Mouse (Mus musculus) G1E (cell line): ENCODE measurements around the gene Myrf. TPM values are rescaled to one million over a fixed set of nuclear protein-coding genes. Genes with fewer than 3 reads are reported as not detected.
A peak's percentile ranks its signal among the peaks of the same experiment; 100 is the strongest.

Source experiments
- ATAC-seq: 2 replicates; pipeline ENCODE4 v1.8.0; 2016; ENCODE audit warnings: mild to moderate bottlenecking; ENCODE audit not compliant: insufficient number of reproducible peaks, poor library complexity, low FRiP score, severe bottlenecking; ENCODE audit errors: extremely low read depth
- DNase-seq: peaks from one replicate; pipeline ENCODE4 v3.0.0; 2012; ENCODE audit warnings: low spot score
- H3K27me3 ChIP-seq: 2 replicates; pipeline ENCODE4 v1.6.1; 2012; ENCODE audit warnings: mild to moderate bottlenecking, low read length, inconsistent platforms; ENCODE audit not compliant: insufficient read depth
- H3K36me3 ChIP-seq: replicated peaks from 2 replicates; pipeline ENCODE3; 2012; ENCODE audit warnings: mild to moderate bottlenecking, inconsistent platforms
- H3K4me1 ChIP-seq: 2 replicates; pipeline ENCODE4 v1.6.1; 2012; ENCODE audit warnings: low read depth, low read length, inconsistent platforms, mixed read lengths; ENCODE audit not compliant: insufficient read depth
- H3K4me3 ChIP-seq: 2 replicates; pipeline ENCODE4 v1.5.1; 2012; ENCODE audit warnings: low read depth, mild to moderate bottlenecking, inconsistent platforms, low read length, moderate library complexity, mixed read lengths
- H3K9me3 ChIP-seq: replicated peaks from 2 replicates; pipeline ENCODE4 v1.6.1; 2012; ENCODE audit warnings: inconsistent platforms
- CTCF ChIP-seq: IDR thresholded peaks from 2 replicates; pipeline ENCODE4 v1.5.1; 2012; ENCODE audit warnings: low read depth, low read length, inconsistent platforms, mixed read lengths
- GATA1 ChIP-seq: IDR thresholded peaks from 2 replicates; pipeline ENCODE4 v1.6.1; 2012; ENCODE audit warnings: borderline replicate concordance, low read length, inconsistent platforms, mixed read lengths
- GATA2 ChIP-seq: IDR thresholded peaks from 2 replicates; pipeline ENCODE4 v1.6.1; 2012; ENCODE audit warnings: low read depth, low read length, inconsistent platforms, borderline replicate concordance
- POLR2AphosphoS5 ChIP-seq: IDR thresholded peaks from 2 replicates; pipeline ENCODE4 v1.6.1; 2012; ENCODE audit warnings: low read depth, low read length, inconsistent platforms; ENCODE audit not compliant: insufficient replicate concordance
- TAL1 ChIP-seq: conservative IDR thresholded peaks from 2 replicates; pipeline ENCODE4 v1.6.1; 2012; ENCODE audit warnings: low read depth, low read length, inconsistent platforms, mixed read lengths
- polyA plus RNA-seq: library from polyadenylated mRNA; stranded (reverse); fragments of >175 nt; gene quantifications from 2 replicates; pipeline ENCODE4 v1.2.3, GENCODE M21; 2012
- total RNA-seq, 2 experiments: library from RNA; stranded (forward) in 1 of 2; stranded (reverse) in 1 of 2; fragments of 200-1000 nt in 1 of 2; fragments of >200 nt in 1 of 2; fragmentation: Nextera tagmentation in 1 of 2; gene quantifications; 2 replicates each; pipeline ENCODE4 v1.2.3; 2014 to 2017

The Myrf gene
- total and polyA plus RNA-seq, 3 experiments = 0.22 TPM; not detected in 2

GRCm38 (mm10) chr19:10219108-10219507 is 21.4 kb downstream of the Myrf start:
- ATAC-seq = no peak
- H3K4me1 ChIP-seq = peaks cover 14% of the 10 kb centered on the region
- H3K4me3 ChIP-seq = no peak overlapping the region
- DNase-seq = peak; percentile 59
- H3K36me3 ChIP-seq = no peaks in the 10 kb centered on the region
- no peak for TF ChIP-seq GATA1
- no peak for TF ChIP-seq POLR2AphosphoS5
- peak; percentile 52; the same call in 1 of the 2 replicates for TF ChIP-seq CTCF
- no peak for TF ChIP-seq GATA2
- no peaks in the 10 kb centered on the region for H3K9me3 ChIP-seq
- H3K27me3 ChIP-seq = peaks cover 67% of the 10 kb centered on the region

- H3K36me3 ChIP-seq = peaks cover 21% of the 10 kb centered on the region
- peaks cover 49% of the 10 kb centered on the region for H3K27me3 ChIP-seq
- ATAC-seq (no peak), DNase-seq (no peak)
- H3K9me3 ChIP-seq = no peaks in the 10 kb centered on the region
- no peak overlapping the region for H3K4me3 ChIP-seq
- H3K4me1 ChIP-seq = peaks cover 21% of the 10 kb centered on the region
- TF ChIP-seq POLR2AphosphoS5 (no peak), GATA2 (no peak), GATA1 (no peak), TAL1 (no peak)
Observed at GRCm38 (mm10) chr19:10216101-10216500, 24.4 kb downstream of the Myrf start.

DNA sequence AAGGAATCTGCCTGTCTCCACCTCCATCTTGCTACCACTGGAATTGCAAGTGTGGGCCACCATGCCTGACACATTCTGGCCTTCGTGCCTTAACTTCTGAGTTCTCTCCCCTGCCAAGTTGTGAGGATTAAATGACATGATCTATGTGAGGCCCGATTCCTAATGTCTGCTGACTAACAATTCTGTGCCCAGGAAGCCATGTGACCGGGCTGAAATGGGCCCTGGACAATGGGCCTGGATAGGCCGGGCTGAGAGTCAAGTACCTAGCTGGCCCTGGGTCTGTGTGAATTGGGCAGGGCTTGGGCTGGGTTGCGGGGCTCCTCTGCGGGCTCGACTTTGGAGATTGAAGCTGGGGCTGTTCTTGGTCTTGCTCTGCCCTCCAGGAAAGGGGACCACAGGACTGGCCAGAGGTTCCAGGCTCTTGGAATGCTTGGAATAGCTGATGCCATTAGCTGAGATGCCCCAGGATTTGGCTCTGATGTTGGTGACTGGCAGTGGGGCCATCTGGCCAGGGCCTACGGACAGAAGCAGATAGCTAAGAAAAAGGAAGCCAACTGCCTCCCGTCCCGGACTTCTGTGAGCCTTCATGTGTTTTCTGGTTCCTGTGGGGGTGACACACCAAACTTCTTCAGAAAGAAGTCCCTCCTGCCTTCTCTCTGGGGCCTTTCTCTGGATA is 26.6 kb downstream of the Myrf start:
- no peak overlapping the region for H3K4me3 ChIP-seq
- DNase-seq (no peak), ATAC-seq (no peak)
- no peaks in the 10 kb centered on the region for H3K9me3 ChIP-seq
- peaks cover 38% of the 10 kb centered on the region for H3K27me3 ChIP-seq
- peaks cover 43% of the 10 kb centered on the region for H3K36me3 ChIP-seq
- no peak for TF ChIP-seq POLR2AphosphoS5
- peaks cover 28% of the 10 kb centered on the region for H3K4me1 ChIP-seq

DNA sequence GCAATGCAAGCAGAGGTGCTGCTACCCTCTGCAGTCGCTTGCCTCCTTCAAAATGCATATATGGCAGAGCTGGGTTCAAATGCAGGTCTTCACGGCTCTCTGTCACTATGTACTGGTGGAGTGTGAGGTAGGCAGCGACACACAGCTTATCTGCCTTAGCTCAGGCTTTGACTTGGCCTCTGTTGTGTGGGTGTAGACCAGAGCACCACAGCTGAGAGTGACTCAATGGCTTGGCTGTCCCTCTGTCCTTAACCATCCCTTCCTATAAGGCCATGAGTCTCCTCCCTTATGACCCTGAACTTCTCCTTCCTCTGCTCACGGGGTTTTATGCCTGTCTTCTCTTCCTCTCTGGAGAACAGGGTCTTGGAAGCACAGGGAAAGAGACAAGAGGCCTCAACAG is 29.7 kb downstream of the Myrf start:
- Histone ChIP-seq H3K4me3 (no peak overlapping the region), H3K36me3 (peaks cover 73% of the 10 kb centered on the region)
- ATAC-seq = no peak

GRCm38 (mm10) chr19:10208851-10209250 is 31.7 kb downstream of the Myrf start:
- Histone ChIP-seq H3K4me1 (peaks cover 51% of the 10 kb centered on the region), H3K36me3 (peaks cover 83% of the 10 kb centered on the region), H3K4me3 (no peak overlapping the region), H3K9me3 (no peaks in the 10 kb centered on the region), H3K27me3 (no peaks in the 10 kb centered on the region)
- DNase-seq (no peak), ATAC-seq (no peak)
- TF ChIP-seq GATA1 (no peak), POLR2AphosphoS5 (no peak), GATA2 (no peak), TAL1 (no peak), CTCF (no peak)

More for the DNA sequence above, 29.7 kb downstream of the Myrf start:
- peaks cover 13% of the 10 kb centered on the region for H3K27me3 ChIP-seq
- peaks cover 36% of the 10 kb centered on the region for H3K4me1 ChIP-seq
- no peak for TF ChIP-seq CTCF
- TF ChIP-seq TAL1 = no peak
- no peak for TF ChIP-seq POLR2AphosphoS5
- TF ChIP-seq GATA2 = no peak
- TF ChIP-seq GATA1 = no peak
- no peaks in the 10 kb centered on the region for H3K9me3 ChIP-seq
- no peak for DNase-seq

DNA sequence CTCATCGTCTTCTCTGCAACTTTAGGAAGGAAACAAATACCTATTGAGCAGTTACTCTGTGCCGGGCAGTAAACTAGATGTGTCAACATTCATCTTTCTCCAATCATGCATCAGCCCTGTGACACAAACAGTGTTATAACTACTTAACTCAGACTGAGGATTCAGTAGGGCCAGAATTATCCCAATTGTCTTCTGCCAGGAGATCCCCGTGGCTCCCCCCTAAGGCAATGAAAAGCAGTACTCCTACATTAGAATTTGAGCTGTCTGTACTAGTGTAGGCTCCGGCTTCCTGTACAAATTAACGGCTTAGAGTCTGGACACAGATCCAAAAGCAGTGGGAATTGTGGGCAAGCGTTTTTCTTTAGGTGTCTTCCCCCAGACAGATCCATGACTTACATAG is 35.5 kb downstream of the Myrf start:
- H3K4me3 ChIP-seq = peak overlapping the region; percentile 75; the same call in 1 of the 2 replicates
- no peaks in the 10 kb centered on the region for H3K27me3 ChIP-seq
- peaks cover 50% of the 10 kb centered on the region for H3K4me1 ChIP-seq
- no peak for DNase-seq
- H3K9me3 ChIP-seq = no peaks in the 10 kb centered on the region
- TF ChIP-seq GATA1 = no peak
- no peak for TF ChIP-seq GATA2
- no peak for TF ChIP-seq TAL1
- TF ChIP-seq CTCF = no peak
- no peak for TF ChIP-seq POLR2AphosphoS5
- no peak for ATAC-seq
- peaks cover 74% of the 10 kb centered on the region for H3K36me3 ChIP-seq

- Histone ChIP-seq H3K9me3 (no peaks in the 10 kb centered on the region), H3K4me3 (peak overlapping the region; percentile 75), H3K36me3 (peaks cover 74% of the 10 kb centered on the region), H3K27me3 (no peaks in the 10 kb centered on the region), H3K4me1 (peaks cover 52% of the 10 kb centered on the region)
- no peak for ATAC-seq
- TF ChIP-seq CTCF = no peak
- no peak for TF ChIP-seq GATA2
- DNase-seq = peak; percentile 49
Observed at GRCm38 (mm10) chr19:10204616-10205001, 35.9 kb downstream of the Myrf start.
